Mouse (Mus musculus) erythroblast, embryonic 14.5 days (primary cell): ENCODE results near the gene Oxa1l. TPM values are rescaled to one million over a fixed set of nuclear protein-coding genes. Genes with fewer than 3 reads are reported as not detected.

ENCODE experiments used
- H3K27me3 ChIP-seq: 2 replicates; pipeline ENCODE4 v1.6.1; 2012; ENCODE audit warnings: inconsistent platforms; ENCODE audit not compliant: control insufficient read depth
- H3K36me3 ChIP-seq: 2 replicates; pipeline ENCODE4 v1.6.1; 2012; ENCODE audit warnings: mild to moderate bottlenecking, inconsistent platforms; ENCODE audit not compliant: control insufficient read depth
- H3K4me1 ChIP-seq: 2 replicates; pipeline ENCODE4 v1.6.1; 2012; ENCODE audit warnings: inconsistent platforms; ENCODE audit not compliant: control insufficient read depth
- H3K4me3 ChIP-seq: replicated peaks from 2 replicates; pipeline ENCODE3; 2012; ENCODE audit warnings: moderate library complexity, mild to moderate bottlenecking, inconsistent platforms
- H3K9me3 ChIP-seq: 2 replicates; pipeline ENCODE4 v1.6.1; 2012; ENCODE audit warnings: low read length, inconsistent platforms, mixed read lengths; ENCODE audit not compliant: control insufficient read depth
- GATA1 ChIP-seq: IDR thresholded peaks from 2 replicates; pipeline ENCODE4 v1.6.1; 2012; ENCODE audit warnings: low read length, inconsistent platforms, mixed read lengths
- TAL1 ChIP-seq: IDR thresholded peaks from 3 replicates; pipeline ENCODE4 v1.6.1; 2012; ENCODE audit warnings: low read length, inconsistent platforms, mixed read lengths
- polyA plus RNA-seq: library from polyadenylated mRNA; stranded (reverse); fragments of >175 nt; gene quantifications from 2 replicates; pipeline ENCODE4 v1.2.3, GENCODE M21; 2012

Oxa1l gene
- polyA plus RNA-seq, 1 experiment = 6.8 TPM

DNA sequence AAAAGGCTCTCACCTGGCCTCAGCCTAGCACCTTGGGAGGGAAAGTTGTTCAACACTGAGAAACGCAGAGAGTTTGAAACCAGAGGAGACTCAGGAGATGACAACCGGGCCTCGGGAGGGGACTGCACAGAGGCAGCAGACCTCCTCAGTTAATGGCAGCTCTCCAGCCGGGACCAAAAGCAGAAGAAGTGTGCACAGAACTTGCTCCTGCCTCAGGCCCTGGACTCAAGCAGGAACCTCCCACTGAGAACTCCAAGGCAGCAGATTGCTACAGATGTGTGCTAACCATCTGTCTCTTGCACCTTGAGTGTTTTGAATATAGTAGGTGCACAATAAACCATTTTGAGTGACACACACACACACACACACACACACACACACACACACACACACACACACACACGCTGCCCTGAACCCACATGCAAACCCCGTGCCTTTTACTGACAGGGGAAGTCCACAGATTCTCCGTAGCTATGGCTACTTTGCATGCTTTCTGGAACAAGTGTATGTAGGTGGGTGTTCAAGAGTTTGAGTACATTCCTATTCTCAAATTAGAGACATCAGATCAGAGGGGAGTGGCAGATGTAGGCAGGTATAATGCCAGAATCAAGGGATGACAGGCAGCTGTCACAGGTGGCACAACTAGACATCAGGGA lies 37.4 kb downstream of the Oxa1l start:
- no peaks in the 10 kb centered on the region for H3K9me3 ChIP-seq
- H3K36me3 ChIP-seq = no peaks in the 10 kb centered on the region
- H3K27me3 ChIP-seq = no peaks in the 10 kb centered on the region
- no peaks in the 10 kb centered on the region for H3K4me1 ChIP-seq
- H3K4me3 ChIP-seq = no peak overlapping the region
- TF ChIP-seq TAL1 = no peak
- TF ChIP-seq GATA1 = no peak

DNA sequence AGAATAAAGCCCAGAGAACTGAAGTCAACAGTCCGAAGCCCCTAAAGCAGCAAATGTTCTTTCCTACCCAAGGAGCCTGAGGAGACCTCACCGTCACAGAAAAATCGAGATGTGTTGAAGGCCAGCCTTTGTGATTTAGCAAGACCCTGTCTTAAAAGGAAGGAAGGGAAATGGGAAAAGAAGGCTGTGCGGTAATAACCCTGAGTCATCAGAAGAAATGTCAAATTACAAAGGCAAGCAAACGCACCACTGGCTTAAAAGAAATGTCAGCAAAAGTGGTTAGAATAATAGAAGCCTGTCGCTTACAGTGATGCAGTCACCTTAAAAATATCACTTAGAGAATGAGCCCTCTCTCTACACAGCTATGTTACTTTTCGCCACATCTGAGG lies 37.9 kb downstream of the Oxa1l start:
- Histone ChIP-seq H3K4me3 (no peak overlapping the region), H3K4me1 (no peaks in the 10 kb centered on the region), H3K27me3 (no peaks in the 10 kb centered on the region), H3K36me3 (no peaks in the 10 kb centered on the region), H3K9me3 (no peaks in the 10 kb centered on the region)
- no peak for TF ChIP-seq TAL1
- TF ChIP-seq GATA1 = no peak

DNA sequence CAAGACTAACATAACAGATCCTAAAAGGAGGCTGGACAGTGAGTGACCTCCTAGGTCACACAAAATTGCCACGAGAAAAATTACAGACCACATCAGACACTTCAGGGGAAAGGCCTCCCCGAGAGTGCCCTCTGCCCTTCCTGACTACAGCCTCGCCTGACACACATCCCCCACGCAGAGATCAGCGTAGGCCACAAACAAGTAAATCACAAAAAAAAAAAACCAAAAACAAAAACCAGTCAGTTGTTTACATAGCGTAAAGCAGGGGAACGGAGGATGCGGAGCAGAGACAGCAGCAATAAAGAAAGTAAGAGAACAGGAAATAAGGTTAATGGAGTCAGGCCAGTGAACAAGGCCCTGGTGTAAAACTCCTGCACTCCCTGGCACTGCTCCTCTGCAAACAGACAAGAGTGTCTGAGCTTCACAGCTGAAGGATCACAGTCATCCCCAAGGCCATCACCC lies 38.3 kb downstream of the Oxa1l start:
- no peaks in the 10 kb centered on the region for H3K27me3 ChIP-seq
- H3K36me3 ChIP-seq = no peaks in the 10 kb centered on the region
- no peak overlapping the region for H3K4me3 ChIP-seq
- TF ChIP-seq GATA1 (no peak), TAL1 (no peak)
- no peaks in the 10 kb centered on the region for H3K4me1 ChIP-seq
- H3K9me3 ChIP-seq = no peaks in the 10 kb centered on the region

DNA sequence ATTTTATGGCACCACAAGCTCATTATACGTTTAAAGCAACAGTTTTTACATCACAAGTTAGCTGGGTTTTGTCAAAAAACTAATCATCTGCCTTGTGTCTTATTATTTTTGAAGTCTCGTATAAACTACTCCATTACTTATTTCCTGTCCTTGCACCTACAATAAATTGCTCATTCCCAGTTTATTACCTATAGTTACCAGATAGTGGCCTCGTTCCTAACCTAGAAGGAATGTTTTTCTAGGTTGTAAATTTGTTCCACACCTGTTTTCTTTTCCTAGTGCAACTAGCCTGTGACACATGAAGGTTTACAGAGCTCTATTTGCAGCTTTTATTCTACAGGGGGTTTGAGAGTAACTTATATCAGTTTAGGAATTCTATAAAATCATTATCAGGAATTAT lies 41.1 kb downstream of the Oxa1l start:
- no peaks in the 10 kb centered on the region for H3K27me3 ChIP-seq
- no peak overlapping the region for H3K4me3 ChIP-seq
- no peaks in the 10 kb centered on the region for H3K9me3 ChIP-seq
- H3K36me3 ChIP-seq = no peaks in the 10 kb centered on the region; the same call in 1 of the 2 replicates
- no peak for TF ChIP-seq TAL1
- no peak for TF ChIP-seq GATA1
- no peaks in the 10 kb centered on the region for H3K4me1 ChIP-seq

DNA sequence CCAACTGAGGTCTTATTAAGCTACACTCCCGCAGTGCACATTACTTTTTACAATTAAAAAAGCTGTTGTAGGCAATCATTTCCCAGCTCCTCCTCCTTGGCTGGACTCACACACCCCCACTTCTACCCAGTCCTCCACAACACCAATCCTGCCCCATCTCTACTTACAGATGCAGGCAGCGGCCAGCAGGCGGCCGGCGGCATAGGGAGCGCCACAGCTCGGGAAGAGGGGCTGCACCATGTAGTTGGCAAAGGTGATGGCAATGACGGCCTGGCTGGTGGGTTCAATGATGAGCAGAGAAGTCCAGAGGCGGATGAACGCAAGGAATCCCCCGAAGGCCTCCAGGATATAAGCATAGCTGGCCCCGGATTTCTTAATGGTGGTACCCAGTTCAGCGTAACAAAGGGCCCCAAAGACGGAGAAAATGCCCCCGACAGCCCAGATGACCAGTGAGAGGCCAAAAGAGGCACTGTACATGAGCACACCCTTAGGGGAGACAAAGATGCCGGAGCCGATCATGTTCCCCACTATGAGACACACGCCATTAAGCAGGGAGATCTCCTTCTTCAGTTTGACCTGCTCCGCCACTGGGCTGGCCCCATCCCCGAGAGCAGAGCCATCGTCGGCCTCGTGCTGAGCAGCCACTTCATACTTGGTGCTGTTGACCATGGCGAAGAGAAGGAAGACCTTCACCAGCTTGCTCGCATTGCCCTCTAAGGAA lies 47.9 kb downstream of the Oxa1l start:
- H3K4me1 ChIP-seq = peaks cover 2% of the 10 kb centered on the region; the same call in 1 of the 2 replicates
- H3K27me3 ChIP-seq = no peaks in the 10 kb centered on the region
- TF ChIP-seq TAL1 (no peak), GATA1 (no peak)
- no peaks in the 10 kb centered on the region for H3K9me3 ChIP-seq
- H3K36me3 ChIP-seq = no peaks in the 10 kb centered on the region; the same call in 1 of the 2 replicates
- H3K4me3 ChIP-seq = no peak overlapping the region

DNA sequence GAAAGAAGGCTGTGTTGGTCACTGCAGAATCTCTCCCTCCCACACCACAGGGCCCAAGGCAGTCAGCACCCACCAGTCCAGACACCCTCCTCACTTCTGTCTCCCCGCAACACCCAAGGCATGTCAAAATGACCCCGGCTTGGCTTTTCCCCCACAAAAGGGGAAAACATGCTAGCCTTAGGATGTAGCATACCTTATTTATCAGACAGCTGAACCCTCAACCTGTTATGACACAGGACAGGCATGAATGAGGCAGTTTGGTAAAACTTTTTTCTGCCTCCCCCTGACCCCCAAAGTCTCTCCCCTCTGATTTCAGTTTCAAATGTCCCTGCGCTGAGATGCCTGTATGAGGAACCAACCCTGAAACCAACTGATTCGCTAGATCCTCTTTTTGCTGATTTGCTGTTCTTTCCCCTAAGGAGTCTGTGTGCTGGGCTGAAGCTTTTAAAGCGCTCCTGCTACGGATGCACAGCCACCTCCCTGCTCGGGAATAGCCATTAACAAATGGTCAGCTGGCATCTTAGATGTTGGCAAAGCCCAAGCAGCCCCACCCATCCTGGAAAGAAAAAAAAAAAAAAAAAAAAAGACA lies 48.5 kb downstream of the Oxa1l start:
- no peaks in the 10 kb centered on the region for H3K9me3 ChIP-seq
- no peak for TF ChIP-seq GATA1
- no peak for TF ChIP-seq TAL1
- H3K4me3 ChIP-seq = no peak overlapping the region
- H3K36me3 ChIP-seq = no peaks in the 10 kb centered on the region; the same call in 1 of the 2 replicates
- H3K4me1 ChIP-seq = peaks cover 5% of the 10 kb centered on the region
- no peaks in the 10 kb centered on the region for H3K27me3 ChIP-seq

DNA sequence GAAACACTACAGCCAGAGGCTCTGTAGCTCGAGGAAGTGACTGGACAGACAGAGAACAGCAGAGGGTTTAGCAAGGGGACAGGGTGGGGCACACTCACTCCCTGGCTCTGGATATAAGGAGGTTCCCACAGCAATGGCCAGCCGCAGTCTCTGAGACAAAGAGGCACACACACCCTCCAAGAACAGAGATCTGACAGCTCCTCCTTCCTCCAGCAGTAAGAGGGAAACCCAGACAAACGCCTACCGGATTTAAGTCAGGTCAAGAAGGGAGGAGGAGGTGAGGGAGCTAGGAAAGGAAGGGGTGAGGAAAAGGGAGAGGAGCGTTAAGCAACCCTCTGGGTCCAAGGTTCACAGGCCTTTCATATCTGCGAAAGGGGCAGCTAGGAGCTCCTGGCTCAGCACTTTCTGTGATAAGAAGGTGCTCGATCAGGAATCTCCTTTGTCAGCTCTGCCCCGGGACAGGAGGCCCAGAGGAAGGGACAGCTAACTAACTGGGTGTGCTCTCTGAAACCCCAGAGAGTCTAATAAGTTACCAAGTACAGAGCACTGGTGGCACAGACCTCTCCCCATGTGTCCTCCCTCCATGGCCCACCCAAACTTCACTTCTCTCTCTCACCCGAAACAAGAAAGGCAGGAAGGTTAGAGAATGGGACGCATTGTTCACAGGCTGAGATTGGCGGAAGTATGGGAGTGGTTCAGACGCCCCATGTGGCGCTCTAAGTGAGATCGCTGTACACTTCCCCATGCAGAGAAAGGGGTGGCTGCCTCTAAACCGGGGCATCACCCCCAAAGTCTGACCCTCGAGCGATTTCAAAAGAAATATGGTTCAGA lies 49.6 kb downstream of the Oxa1l start:
- peaks cover 5% of the 10 kb centered on the region for H3K4me1 ChIP-seq
- no peak for TF ChIP-seq GATA1
- TF ChIP-seq TAL1 = no peak
- no peaks in the 10 kb centered on the region for H3K27me3 ChIP-seq
- no peaks in the 10 kb centered on the region; the same call in 1 of the 2 replicates for H3K36me3 ChIP-seq
- no peak overlapping the region for H3K4me3 ChIP-seq
- no peaks in the 10 kb centered on the region for H3K9me3 ChIP-seq

DNA sequence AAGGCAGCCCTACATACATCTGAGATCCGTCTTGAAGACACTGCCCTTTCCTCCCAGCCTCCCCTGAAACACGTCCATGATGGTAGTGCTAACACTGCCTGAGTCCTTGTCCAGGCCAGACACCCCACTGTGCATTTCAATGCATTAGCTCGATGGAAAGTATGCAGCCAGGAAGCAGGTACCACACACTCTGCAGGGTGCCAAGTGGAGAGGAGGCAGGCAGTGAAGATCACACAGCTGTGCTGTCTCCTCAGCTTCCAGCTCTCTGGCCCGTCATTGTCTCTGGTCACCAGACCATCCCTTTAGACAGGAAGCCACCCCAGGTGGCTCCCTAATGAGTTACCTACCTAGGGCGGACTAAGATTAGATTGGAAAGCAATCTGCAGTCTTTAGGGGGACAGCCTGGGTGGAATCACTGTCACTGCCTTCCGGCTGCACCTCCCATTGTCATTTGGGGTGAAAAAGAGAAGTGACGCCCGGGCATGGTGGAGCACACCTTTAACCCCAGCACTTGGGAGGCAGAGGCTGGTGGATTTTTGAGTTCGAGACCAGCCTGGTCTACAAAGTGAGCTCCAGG lies 51.5 kb downstream of the Oxa1l start:
- no peaks in the 10 kb centered on the region for H3K36me3 ChIP-seq
- H3K9me3 ChIP-seq = no peaks in the 10 kb centered on the region
- H3K4me1 ChIP-seq = peaks cover 8% of the 10 kb centered on the region
- TF ChIP-seq GATA1 (no peak), TAL1 (no peak)
- H3K27me3 ChIP-seq = peaks cover 6% of the 10 kb centered on the region
- H3K4me3 ChIP-seq = no peak overlapping the region
